Mouse (Mus musculus) liver, embryonic 11.5 days (tissue): ENCODE measurements around the gene Pcbp3. TPM values are rescaled to one million over a fixed set of nuclear protein-coding genes. Genes with fewer than 3 reads are reported as not detected.

Experiments used
- ATAC-seq: fragments of 200-750 bp; cut with Nextera tagmentation; replicated peaks from 2 replicates; pipeline ENCODE4 v1.8.0; 2017; ENCODE audit warnings: moderate number of reproducible peaks, mild to moderate bottlenecking, moderate TSS enrichment, moderate library complexity; ENCODE audit not compliant: low FRiP score
- DNase-seq: peaks from one replicate; pipeline ENCODE4 v3.0.0-alpha.2; 2017; ENCODE audit warnings: low spot score
- H3K27ac ChIP-seq: fragments of 300-500 bp; sonication (generic); 2 replicates; pipeline ENCODE4 v1.5.1; 2014; ENCODE audit warnings: mild to moderate bottlenecking, low read depth, low read length, control low read depth
- H3K27me3 ChIP-seq: fragments of 300-500 bp; sonication (generic); replicated peaks from 2 replicates; pipeline ENCODE4 v1.6.1; 2014; ENCODE audit warnings: low read length, mixed read lengths; ENCODE audit not compliant: control insufficient read depth, insufficient read depth
- H3K36me3 ChIP-seq: fragments of 300-500 bp; sonication (generic); 2 replicates; pipeline ENCODE4 v1.6.1; 2014; ENCODE audit warnings: mild to moderate bottlenecking, low read length, moderate library complexity, mixed read lengths; ENCODE audit not compliant: control insufficient read depth, insufficient read depth
- H3K4me1 ChIP-seq: fragments of 300-500 bp; sonication (generic); replicated peaks from 2 replicates; pipeline ENCODE4 v1.6.1; 2014; ENCODE audit warnings: low read length, mixed read lengths; ENCODE audit not compliant: control insufficient read depth, insufficient read depth
- H3K4me2 ChIP-seq: fragments of 300-500 bp; sonication (generic); 2 replicates; pipeline ENCODE4 v1.6.1; 2014; ENCODE audit warnings: mild to moderate bottlenecking, control low read depth, moderate library complexity
- H3K4me3 ChIP-seq: fragments of 300-500 bp; sonication (generic); 2 replicates; pipeline ENCODE4 v1.5.1; 2014; ENCODE audit warnings: low read depth, low read length, control low read depth
- H3K9ac ChIP-seq: fragments of 300-500 bp; sonication (generic); 2 replicates; pipeline ENCODE4 v1.6.1; 2014; ENCODE audit warnings: low read depth, low read length, control low read depth
- H3K9me3 ChIP-seq: fragments of 300-500 bp; sonication (generic); 2 replicates; pipeline ENCODE4 v1.6.1; 2016; ENCODE audit warnings: low read length, inconsistent platforms, mixed read lengths; ENCODE audit not compliant: control insufficient read depth
- WGBS: fragments of 180-500 bp; shearing (Covaris S2); extraction: QIAGEN DNeasy Blood & Tissue Kit; methylation state at CpG from one replicate; pipeline ENCODE4 v1.1.7; 2014; 5-methylcytosine and 5-hydroxymethylcytosine counted together
- polyA plus RNA-seq: library from polyadenylated mRNA; unstranded; fragments of >200 nt; fragmentation: Nextera tagmentation; extraction: Ambion mirVana; gene quantifications from 2 replicates; pipeline ENCODE4 v1.2.1, GENCODE M21; 2014

The Pcbp3 gene
- polyA plus RNA-seq, 1 experiment from 2014 or later, result 9.6 TPM

DNA sequence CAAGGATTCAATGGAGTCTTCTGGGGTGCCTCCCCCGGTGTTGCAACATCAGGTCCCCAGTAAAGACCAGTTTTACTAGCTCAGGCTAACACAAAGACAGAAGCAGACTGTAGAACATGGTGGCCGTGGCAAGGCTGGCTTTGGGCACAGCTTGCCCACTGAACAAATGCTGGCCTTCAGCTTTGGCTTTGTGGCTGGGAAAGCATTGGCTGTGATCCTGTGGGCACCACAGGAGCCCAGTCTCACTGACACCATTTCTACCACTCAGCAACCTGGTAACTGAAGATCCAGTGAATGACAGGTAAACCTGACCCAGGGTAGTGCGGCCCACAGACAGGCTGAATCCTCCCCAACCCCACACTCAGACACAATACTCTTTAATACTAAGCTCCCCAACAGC lies 167.6 kb downstream of the Pcbp3 start:
- Histone ChIP-seq H3K9ac (no peak overlapping the region), H3K36me3 (no peaks in the 10 kb centered on the region), H3K27me3 (no peaks in the 10 kb centered on the region), H3K9me3 (no peaks in the 10 kb centered on the region), H3K27ac (no peak overlapping the region), H3K4me1 (no peaks in the 10 kb centered on the region), H3K4me2 (no peak overlapping the region), H3K4me3 (no peak overlapping the region)
- ATAC-seq (no peak), DNase-seq (no peak)
- 84% methylated on average over 3 of the region's 3 CpGs for WGBS

DNA sequence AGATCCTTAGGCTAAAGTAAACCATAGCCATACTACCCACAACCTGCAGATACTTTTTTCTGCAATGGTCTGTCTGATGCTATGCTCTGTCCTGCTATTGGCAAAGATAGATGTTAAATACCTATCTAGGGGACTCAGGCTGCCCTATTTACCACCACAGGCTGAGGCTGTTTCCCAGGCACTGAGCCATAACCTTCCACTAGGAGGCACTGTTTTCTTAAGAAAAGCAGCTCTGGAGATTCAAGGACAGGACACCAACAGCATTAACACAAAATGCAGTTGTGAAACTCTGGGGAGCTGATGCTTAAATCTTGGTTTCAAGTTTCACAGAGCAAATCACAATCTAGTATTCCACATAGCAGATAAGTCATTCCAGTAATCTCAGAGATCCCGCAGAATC lies 170.2 kb downstream of the Pcbp3 start:
- Histone ChIP-seq H3K9me3 (no peaks in the 10 kb centered on the region), H3K27ac (no peak overlapping the region), H3K36me3 (no peaks in the 10 kb centered on the region), H3K4me2 (no peak overlapping the region), H3K27me3 (no peaks in the 10 kb centered on the region), H3K4me1 (no peaks in the 10 kb centered on the region), H3K4me3 (no peak overlapping the region), H3K9ac (no peak overlapping the region)
- 45% methylated on average over 1 of the region's 1 CpGs for WGBS
- ATAC-seq, result no peak
- no peak for DNase-seq

DNA sequence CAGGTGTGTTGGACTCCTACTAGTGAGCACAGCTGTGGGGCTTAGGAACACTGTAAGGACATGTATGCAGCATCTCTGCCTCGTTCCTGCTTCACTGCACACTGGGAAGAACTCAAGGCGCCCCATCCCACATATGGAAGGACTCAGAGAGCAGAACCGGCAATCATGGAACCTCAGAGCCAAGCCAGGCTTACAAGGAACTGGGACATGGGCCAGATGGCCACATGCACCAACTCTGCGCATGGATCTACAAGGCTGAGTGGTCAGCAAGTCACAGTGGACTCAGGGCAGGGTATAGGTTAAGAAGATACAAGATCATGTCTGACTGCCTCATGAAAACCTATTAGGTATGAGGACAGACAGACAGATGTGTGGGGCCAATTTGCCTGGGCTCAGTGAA lies 171.8 kb downstream of the Pcbp3 start:
- no peaks in the 10 kb centered on the region for H3K4me1 ChIP-seq
- ATAC-seq (no peak), DNase-seq (no peak)
- H3K9ac ChIP-seq, result no peak overlapping the region
- H3K9me3 ChIP-seq, result no peaks in the 10 kb centered on the region
- WGBS, result 82% methylated on average over 4 of the region's 4 CpGs
- no peak overlapping the region for H3K4me2 ChIP-seq
- H3K27ac ChIP-seq, result no peak overlapping the region
- no peak overlapping the region for H3K4me3 ChIP-seq
- H3K36me3 ChIP-seq, result no peaks in the 10 kb centered on the region
- no peaks in the 10 kb centered on the region for H3K27me3 ChIP-seq

DNA sequence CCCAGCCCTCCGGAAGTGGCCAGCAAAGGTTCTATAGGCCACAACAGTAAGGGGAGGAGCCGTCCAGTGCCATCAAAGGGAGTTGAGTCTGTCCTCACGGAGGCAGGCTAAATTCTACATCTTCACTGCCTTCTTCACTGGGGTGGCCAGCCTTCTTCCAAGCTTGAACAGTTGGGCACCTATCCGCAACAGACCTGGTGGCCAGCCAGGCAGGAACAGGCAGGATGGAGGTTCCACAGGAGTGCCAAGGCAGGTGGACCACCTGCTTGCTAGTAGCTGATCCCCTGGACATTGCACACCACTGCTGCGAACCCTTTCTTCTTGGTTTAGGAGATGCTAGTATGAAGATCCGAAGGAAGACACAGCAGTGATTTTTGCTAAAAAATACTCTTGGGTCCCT lies 176.4 kb downstream of the Pcbp3 start:
- no peak overlapping the region for H3K27ac ChIP-seq
- no peak overlapping the region for H3K4me2 ChIP-seq
- WGBS, result 77% methylated on average over 6 of the region's 6 CpGs
- H3K27me3 ChIP-seq, result no peaks in the 10 kb centered on the region
- H3K9me3 ChIP-seq, result no peaks in the 10 kb centered on the region
- no peaks in the 10 kb centered on the region for H3K36me3 ChIP-seq
- H3K9ac ChIP-seq, result no peak overlapping the region
- ATAC-seq (no peak), DNase-seq (no peak)
- H3K4me1 ChIP-seq, result no peaks in the 10 kb centered on the region
- no peak overlapping the region for H3K4me3 ChIP-seq

DNA sequence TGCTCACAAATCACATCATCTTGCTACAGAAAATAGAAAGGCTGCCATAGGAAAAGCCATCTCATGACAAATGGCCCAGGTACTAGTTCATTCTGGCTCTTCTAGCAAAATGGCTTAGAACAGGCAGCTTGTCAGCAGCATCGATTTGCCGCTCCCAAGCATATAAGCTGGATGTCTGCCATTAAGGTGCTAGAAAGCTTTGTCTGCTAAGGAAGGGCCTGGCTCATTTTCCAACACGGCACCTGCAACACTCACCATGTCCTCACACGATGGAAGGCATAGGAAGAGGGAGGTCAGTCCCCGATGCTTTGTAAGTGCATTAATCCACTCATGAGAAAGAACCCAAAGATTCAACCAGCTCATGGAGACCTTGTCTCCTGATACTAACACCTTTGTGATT lies 182.5 kb downstream of the Pcbp3 start:
- DNase-seq, result no peak
- ATAC-seq, result no peak
- no peak overlapping the region for H3K27ac ChIP-seq
- 86% methylated on average over 5 of the region's 5 CpGs for WGBS
- H3K27me3 ChIP-seq, result no peaks in the 10 kb centered on the region
- no peak overlapping the region for H3K4me2 ChIP-seq
- no peaks in the 10 kb centered on the region for H3K9me3 ChIP-seq
- no peaks in the 10 kb centered on the region for H3K4me1 ChIP-seq
- no peak overlapping the region for H3K9ac ChIP-seq
- H3K36me3 ChIP-seq, result no peaks in the 10 kb centered on the region
- no peak overlapping the region for H3K4me3 ChIP-seq

DNA sequence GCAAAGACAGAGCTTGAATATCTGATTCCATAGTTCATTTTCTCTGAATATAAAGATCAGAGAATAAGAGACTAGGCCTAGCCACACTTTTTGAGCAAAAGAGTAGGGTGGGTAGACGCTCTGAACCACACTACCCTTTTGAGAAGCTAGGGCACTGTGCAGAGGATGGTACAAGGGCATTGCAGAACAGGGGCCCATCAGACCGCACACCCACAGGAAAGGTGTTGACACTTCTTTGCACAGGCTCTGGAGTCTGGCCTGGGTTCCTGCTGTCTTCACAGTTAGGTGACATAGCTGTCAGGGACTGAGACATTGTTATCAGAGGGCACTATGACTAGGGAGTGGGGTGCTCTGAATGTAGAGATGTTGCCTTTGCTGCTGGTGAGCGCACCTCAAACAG lies 190.1 kb downstream of the Pcbp3 start:
- no peak overlapping the region for H3K9ac ChIP-seq
- 79% methylated on average over 3 of the region's 3 CpGs for WGBS
- H3K9me3 ChIP-seq, result no peaks in the 10 kb centered on the region
- H3K27me3 ChIP-seq, result no peaks in the 10 kb centered on the region
- ATAC-seq, result no peak
- no peak overlapping the region for H3K4me2 ChIP-seq
- no peaks in the 10 kb centered on the region for H3K4me1 ChIP-seq
- no peak for DNase-seq
- H3K27ac ChIP-seq, result no peak overlapping the region
- no peaks in the 10 kb centered on the region for H3K36me3 ChIP-seq
- H3K4me3 ChIP-seq, result no peak overlapping the region

DNA sequence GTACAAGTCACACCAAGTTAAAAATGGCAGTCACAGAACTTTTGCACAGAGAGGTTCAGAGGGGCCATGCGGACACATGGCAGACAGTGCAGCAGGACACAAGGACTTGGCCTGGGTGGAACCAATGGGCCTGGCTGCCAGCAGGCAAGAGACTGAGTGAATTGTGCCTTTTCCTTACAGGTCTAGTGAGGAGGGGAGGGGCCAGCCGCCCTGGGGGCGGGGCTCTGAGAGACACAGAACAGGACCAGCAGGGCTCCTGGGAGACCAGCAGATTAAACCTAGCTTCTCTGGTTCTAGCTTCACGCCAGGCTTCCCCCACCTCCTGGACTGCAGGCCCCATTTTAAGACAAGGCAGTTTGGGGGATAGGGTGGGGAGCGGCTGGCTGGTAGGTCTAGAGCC lies 190.6 kb downstream of the Pcbp3 start:
- H3K27me3 ChIP-seq, result no peaks in the 10 kb centered on the region

DNA sequence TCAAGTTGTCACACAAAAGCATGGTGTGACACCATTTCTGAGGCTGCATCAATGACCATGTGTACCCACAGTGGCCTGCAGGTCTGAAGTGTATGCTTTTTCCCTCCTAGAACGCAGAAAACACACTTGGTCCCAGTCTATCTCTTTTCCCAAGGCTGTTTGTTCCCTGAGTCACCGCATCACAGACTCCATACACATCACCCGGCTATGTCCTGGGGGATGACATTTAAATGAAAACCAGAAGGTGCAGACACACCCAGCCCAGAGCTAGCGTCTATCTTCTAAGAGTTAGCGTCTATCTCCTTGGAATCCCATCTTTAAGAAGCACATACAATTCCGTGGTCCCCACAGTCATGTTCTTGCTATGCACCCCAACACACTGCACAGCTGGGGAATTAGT lies 192.1 kb downstream of the Pcbp3 start:
- ATAC-seq (no peak), DNase-seq (no peak)
- no peaks in the 10 kb centered on the region for H3K36me3 ChIP-seq
- H3K27me3 ChIP-seq, result no peaks in the 10 kb centered on the region
- H3K4me3 ChIP-seq, result no peak overlapping the region
- WGBS, result 86% methylated on average over 6 of the region's 6 CpGs
- no peak overlapping the region for H3K4me2 ChIP-seq
- H3K27ac ChIP-seq, result no peak overlapping the region
- no peaks in the 10 kb centered on the region for H3K9me3 ChIP-seq
- H3K4me1 ChIP-seq, result no peaks in the 10 kb centered on the region
- no peak overlapping the region for H3K9ac ChIP-seq

More for the DNA sequence above, 190.6 kb downstream of the Pcbp3 start:
- no peak overlapping the region for H3K27ac ChIP-seq
- no peaks in the 10 kb centered on the region for H3K4me1 ChIP-seq
- H3K36me3 ChIP-seq, result no peaks in the 10 kb centered on the region
- H3K4me2 ChIP-seq, result no peak overlapping the region
- H3K4me3 ChIP-seq, result no peak overlapping the region
- no peak overlapping the region for H3K9ac ChIP-seq
- H3K9me3 ChIP-seq, result no peaks in the 10 kb centered on the region
- ATAC-seq (no peak), DNase-seq (no peak)
- WGBS, result 54% methylated on average over 5 of the region's 5 CpGs

DNA sequence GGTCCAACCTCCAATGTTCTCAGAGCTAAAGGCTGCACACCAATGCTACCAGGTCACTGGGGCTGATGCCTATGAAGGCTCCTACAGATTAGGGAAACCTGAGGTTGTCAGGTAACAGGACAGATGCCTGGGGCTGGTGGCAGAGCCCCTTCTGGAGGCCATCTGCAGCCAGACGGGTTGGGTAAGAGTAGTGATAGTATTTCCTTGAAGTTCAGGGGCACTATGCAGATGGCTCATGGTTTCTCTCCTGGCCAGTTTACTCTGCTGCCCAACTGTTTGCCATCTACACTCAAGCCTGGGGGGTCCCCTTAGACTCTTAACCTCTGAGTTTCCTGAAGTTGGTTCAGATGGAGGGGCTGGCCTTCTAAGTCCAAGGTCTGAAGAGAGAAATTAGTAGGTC lies 195.5 kb downstream of the Pcbp3 start:
- H3K9ac ChIP-seq, result no peak overlapping the region
- H3K36me3 ChIP-seq, result no peaks in the 10 kb centered on the region
- no peaks in the 10 kb centered on the region for H3K4me1 ChIP-seq
- ATAC-seq (no peak), DNase-seq (no peak)
- no peaks in the 10 kb centered on the region for H3K9me3 ChIP-seq
- 74% methylated on average over 1 of the region's 1 CpGs for WGBS
- H3K4me3 ChIP-seq, result no peak overlapping the region
- no peak overlapping the region for H3K27ac ChIP-seq
- no peak overlapping the region for H3K4me2 ChIP-seq
- no peaks in the 10 kb centered on the region for H3K27me3 ChIP-seq
